Comparison of ENCODE assay signal across 17 mouse cellular contexts in genomic region chr17:24365863-24366262, GRCm38 (mm10). TPM values are rescaled to one million over a fixed set of nuclear protein-coding genes. Genes with fewer than 3 reads are reported as not detected.
DNase-seq lines count a peak whose midpoint lies in the region; ATAC-seq and TF ChIP-seq lines count a peak whose summit lies in the region.
"Had no signal": no experiment of that assay in that cellular context is flagged by ENCODE, and none has a peak within 500 bp of the region (broad histone marks: within the 10 kb centered on the region; RNA-seq: fewer than 3 reads in every experiment).

No protein-coding gene starts in this region.

- no peaks in the 10 kb centered on the region for H3K79me2 ChIP-seq in liver, adult 2 months (ENCODE audit: control insufficient read depth, insufficient read depth, low read length)

- H3K9ac ChIP-seq in heart, embryonic 13.5 days = 0 out of 2 replicates have a peak overlapping the region, but pooled peaks have one; percentile 0
- peak overlapping the region; percentile 13; the same call in 1 of the 2 replicates for H3K9ac ChIP-seq in liver, adult 2 months (ENCODE audit: low read depth, low read length)
- no peak overlapping the region for H3K9ac ChIP-seq in liver, postnatal 0 days (replicated peaks)
- H3K9ac ChIP-seq in lung, embryonic 14.5 days = no peak overlapping the region
- H3K9ac ChIP-seq: heart, embryonic 12.5 days; limb, embryonic 15.5 days had no signal

- no peak overlapping the region for H3K4me3 ChIP-seq in heart, embryonic 13.5 days
- H3K4me3 ChIP-seq in liver, adult 2 months (ENCODE audit: insufficient read depth, low read depth, low read length) = no peak overlapping the region
- H3K4me3 ChIP-seq in liver, postnatal 0 days (ENCODE audit: low read depth, low read length) = no peak overlapping the region
- H3K4me3 ChIP-seq in lung, embryonic 14.5 days (ENCODE audit: low read depth, low read length) = no peak overlapping the region
- H3K4me3 ChIP-seq: erythroblast, embryonic 14.5 days; heart, embryonic 12.5 days; limb, embryonic 15.5 days had no signal

- no peak for TF ChIP-seq EP300 in liver, postnatal 0 days (IDR thresholded peaks at IDR 0.05; ENCODE audit: low read depth)

- H3K27ac ChIP-seq in heart, embryonic 13.5 days (replicated peaks) = no peak overlapping the region
- peak overlapping the region; percentile 68 for H3K27ac ChIP-seq in liver, adult 2 months (replicated peaks; ENCODE audit: insufficient read depth, low read depth, low read length)
- H3K27ac ChIP-seq in liver, postnatal 0 days (ENCODE audit: low read depth) = no peak overlapping the region
- H3K27ac ChIP-seq in lung, embryonic 14.5 days (ENCODE audit: low read depth) = no peak overlapping the region
- H3K27ac ChIP-seq: limb, embryonic 15.5 days had no signal

- H3K27me3 ChIP-seq in heart, embryonic 13.5 days (replicated peaks) = no peaks in the 10 kb centered on the region
- H3K27me3 ChIP-seq in liver, adult 2 months (ENCODE audit: control insufficient read depth, insufficient read depth, low read length) = no peaks in the 10 kb centered on the region
- H3K27me3 ChIP-seq in liver, postnatal 0 days (ENCODE audit: insufficient read depth, low read length) = no peaks in the 10 kb centered on the region
- H3K27me3 ChIP-seq in lung, embryonic 14.5 days (ENCODE audit: insufficient read depth, low read length) = no peaks in the 10 kb centered on the region
- H3K27me3 ChIP-seq: heart, embryonic 12.5 days; limb, embryonic 15.5 days had no signal

- no peak for TF ChIP-seq POLR2A in liver, adult 2 months (IDR thresholded peaks at IDR 0.05; ENCODE audit: extremely low read depth, insufficient read depth, low read length)

- intact Hi-C loops in heart, postnatal 10 days (cut with DNase I) = no loop called here

- no peak overlapping the region for H3K4me2 ChIP-seq in heart, embryonic 13.5 days
- H3K4me2 ChIP-seq in liver, postnatal 0 days (ENCODE audit: low read depth, low read length) = no peak overlapping the region
- no peak overlapping the region for H3K4me2 ChIP-seq in lung, embryonic 14.5 days
- H3K4me2 ChIP-seq: heart, embryonic 12.5 days; limb, embryonic 15.5 days had no signal

- no peaks in the 10 kb centered on the region for H3K9me3 ChIP-seq in heart, embryonic 13.5 days
- no peaks in the 10 kb centered on the region for H3K9me3 ChIP-seq in liver, postnatal 0 days (ENCODE audit: low read length)
- H3K9me3 ChIP-seq in lung, embryonic 14.5 days (ENCODE audit: low read depth, low read length) = no peaks in the 10 kb centered on the region
- H3K9me3 ChIP-seq: heart, embryonic 12.5 days; limb, embryonic 15.5 days had no signal

- peaks cover 27% of the 10 kb centered on the region for H3K36me3 ChIP-seq in heart, embryonic 13.5 days
- H3K36me3 ChIP-seq in liver, adult 2 months (ENCODE audit: control insufficient read depth, insufficient read depth, low read length) = peaks cover 14% of the 10 kb centered on the region
- H3K36me3 ChIP-seq in liver, postnatal 0 days (replicated peaks; ENCODE audit: insufficient read depth, low read length) = peaks cover 32% of the 10 kb centered on the region
- peaks cover 5% of the 10 kb centered on the region; the same call in 1 of the 2 replicates for H3K36me3 ChIP-seq in lung, embryonic 14.5 days (ENCODE audit: insufficient read depth)

- 0 out of 2 replicates have a peak, but pooled peaks cover 9% of the 10 kb centered on the region for H3K4me1 ChIP-seq in heart, embryonic 13.5 days
- H3K4me1 ChIP-seq in liver, adult 2 months (ENCODE audit: control insufficient read depth, insufficient read depth, low read length) = peaks cover 33% of the 10 kb centered on the region
- peaks cover 14% of the 10 kb centered on the region for H3K4me1 ChIP-seq in liver, postnatal 0 days (ENCODE audit: insufficient read depth)
- no peaks in the 10 kb centered on the region for H3K4me1 ChIP-seq in lung, embryonic 14.5 days (ENCODE audit: insufficient read depth)
- H3K4me1 ChIP-seq: limb, embryonic 15.5 days had no signal

- ATAC-seq in heart, embryonic 13.5 days (ENCODE audit: extremely low read depth, insufficient number of reproducible peaks, low FRiP score, low TSS enrichment) = no peak
- no peak for ATAC-seq in liver, postnatal 0 days
- ATAC-seq in lung, embryonic 14.5 days (ENCODE audit: insufficient read depth) = peak; percentile 31; the same call in 1 of the 2 replicates
- ATAC-seq: forebrain, embryonic 16.5 days had no signal

- TF ChIP-seq CTCF in liver, adult 2 months (IDR thresholded peaks at IDR 0.05; ENCODE audit: low read depth, low read length) = no peak
- no peak for TF ChIP-seq CTCF in liver, postnatal 0 days (IDR thresholded peaks at IDR 0.05; ENCODE audit: low read depth)
- no peak for TF ChIP-seq CTCF in lung, embryonic 14.5 days (IDR thresholded peaks at IDR 0.05; ENCODE audit: low read depth)

- DNase-seq in heart, postnatal 10 days = no peak
- peak; percentile 89 for DNase-seq in liver, adult 2 months (ENCODE audit: extremely low read depth, low read depth, low spot score)
- DNase-seq in liver, postnatal 0 days = no peak
- DNase-seq in lung, embryonic 14.5 days = peak; percentile 27
- DNase-seq in lung, postnatal 36 days = peak; percentile 82
- DNase-seq in retina, postnatal 1 day = no peak
- DNase-seq: cerebellum, adult 9-10 months; heart, postnatal 4 days had no signal

- WGBS in heart, embryonic 13.5 days = 45% methylated on average over 13 of the region's 13 CpGs
- 27% methylated on average over 13 of the region's 13 CpGs for WGBS in liver, adult 2 months
- whole genome bisulfite sequencing in liver, postnatal 0 days (ENCODE audit: insufficient replicate concordance) = 61% methylated on average over 13 of the region's 13 CpGs
- 41% methylated on average over 13 of the region's 13 CpGs for WGBS in lung, embryonic 14.5 days

RNA-seq across cellular contexts. Expression of gene Abca3, which starts 14.1 kb away (rescaled TPM):
- 6.2 and 6.4 TPM in 2 replicates for polyA plus RNA-seq in heart, embryonic 13.5 days (2015; fragmentation: Nextera tagmentation; extraction: Ambion mirVana)
- total RNA-seq in heart, postnatal 10 days (2021) = 10 to 100 TPM; 14.5 to 15.3 TPM
- total RNA-seq in liver, adult 2 months (2014; rRNA removed) = 36.0 and 46.1 TPM in 2 replicates
- 70.0 and 76.6 TPM in 2 replicates for polyA plus RNA-seq in liver, adult 2 months (2012; rRNA removed)
- 6.4 and 7.1 TPM in 2 replicates for polyA plus RNA-seq in liver, postnatal 0 days (2015; fragmentation: Nextera tagmentation; extraction: Ambion mirVana)
- polyA plus RNA-seq in lung, embryonic 14.5 days (2014; fragmentation: Nextera tagmentation; extraction: Ambion mirVana) = 16.2 and 17.4 TPM in 2 replicates

RNA-seq across cellular contexts. Expression of gene Abca17, which starts 15.0 kb away (rescaled TPM):
- polyA plus RNA-seq in heart, embryonic 13.5 days (2015; fragmentation: Nextera tagmentation; extraction: Ambion mirVana) = 0.11 TPM in 1 of 2 replicates, not detected in the other
- total RNA-seq in heart, postnatal 10 days (2021) = not detected
- total RNA-seq in liver, adult 2 months (2014; rRNA removed) = not detected in 2 replicates
- 0.02 TPM in 1 of 2 replicates, not detected in the other for polyA plus RNA-seq in liver, adult 2 months (2012; rRNA removed)
- polyA plus RNA-seq in liver, postnatal 0 days (2015; fragmentation: Nextera tagmentation; extraction: Ambion mirVana) = not detected in 2 replicates
- polyA plus RNA-seq in lung, embryonic 14.5 days (2014; fragmentation: Nextera tagmentation; extraction: Ambion mirVana) = not detected in 2 replicates
- total RNA-seq: gastrocnemius, adult 18-20 months; granulocyte monocyte progenitor cell, adult 5-6 weeks; megakaryocyte progenitor cell, adult 5-6 weeks had no signal
- polyA plus RNA-seq: C2C12; erythroblast, embryonic 14.5 days; heart, embryonic 12.5 days; limb, embryonic 15.5 days had no signal

RNA-seq across cellular contexts. Expression of gene Rnps1, which starts 48.5 kb away (rescaled TPM):
- polyA plus RNA-seq in heart, embryonic 13.5 days (2015; fragmentation: Nextera tagmentation; extraction: Ambion mirVana) = 234 and 235 TPM in 2 replicates
- total RNA-seq in heart, postnatal 10 days (2021) = 10 to 100 TPM; 94.7 to 97.3 TPM
- 17.3 and 20.7 TPM in 2 replicates for total RNA-seq in liver, adult 2 months (2014; rRNA removed)
- 32.7 and 37.6 TPM in 2 replicates for polyA plus RNA-seq in liver, adult 2 months (2012; rRNA removed)
- 67.4 and 69.9 TPM in 2 replicates for polyA plus RNA-seq in liver, postnatal 0 days (2015; fragmentation: Nextera tagmentation; extraction: Ambion mirVana)
- 282 and 292 TPM in 2 replicates for polyA plus RNA-seq in lung, embryonic 14.5 days (2014; fragmentation: Nextera tagmentation; extraction: Ambion mirVana)

Comparison
In these comparisons a context has a peak if more than half of its experiments do, and no peak if none do; other contexts are left out.
1. H3K9ac ChIP-seq: peak in heart, embryonic 13.5 days (single experiment) and liver, adult 2 months (single experiment); none in liver, postnatal 0 days (single experiment) and lung, embryonic 14.5 days (single experiment).
2. DNase-seq: peak in liver, adult 2 months (single experiment), lung, embryonic 14.5 days (single experiment) and lung, postnatal 36 days (single experiment); none in heart, postnatal 10 days (0 of 2), liver, postnatal 0 days (single experiment) and retina, postnatal 1 day (single experiment).